Mouse (Mus musculus): ENCODE results near the gene Fam53b.
A peak's percentile ranks its signal among the peaks of the same experiment; 100 is the strongest.

The Fam53b gene

DNA sequence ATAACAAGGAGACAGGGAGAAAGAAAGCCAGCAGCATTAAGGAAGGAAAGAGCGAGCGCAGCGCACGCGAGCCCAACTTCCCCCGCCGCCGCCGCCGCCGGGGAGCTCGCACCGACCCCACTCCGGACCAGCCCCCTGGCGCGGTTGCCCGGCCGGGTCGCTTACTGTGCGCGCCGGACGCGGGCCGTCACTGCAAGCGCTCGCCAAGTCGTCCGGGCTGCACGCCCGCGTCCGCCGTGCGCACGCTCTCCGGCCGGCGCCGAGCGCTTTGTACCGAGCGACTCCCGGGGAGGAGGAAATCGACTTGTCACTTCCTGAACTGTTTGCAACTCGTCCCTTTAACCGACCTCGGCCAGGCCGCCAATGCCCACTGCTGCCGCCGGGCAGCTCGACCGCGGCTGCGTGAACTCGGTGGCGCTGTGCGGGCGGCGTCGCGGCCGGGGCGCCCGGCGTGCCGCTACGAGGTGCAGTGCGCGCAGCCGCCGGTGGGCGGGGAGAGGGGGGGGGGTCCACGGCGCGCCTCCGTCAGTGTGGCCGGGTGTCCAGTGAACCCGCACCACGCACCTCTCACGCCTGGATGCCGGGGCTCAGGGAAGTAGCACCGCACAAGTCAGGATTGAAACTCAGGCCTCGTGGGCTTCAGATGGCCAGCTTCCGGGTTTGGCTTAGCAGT, at the start of gene Fam53b:
Fam53b (minus strand) TSS at position 471 of the 673 bp plus-strand sequence.
- DNase-seq (ENCODE audit: low spot score in 2 of 2) = peak; percentile 74

DNA sequence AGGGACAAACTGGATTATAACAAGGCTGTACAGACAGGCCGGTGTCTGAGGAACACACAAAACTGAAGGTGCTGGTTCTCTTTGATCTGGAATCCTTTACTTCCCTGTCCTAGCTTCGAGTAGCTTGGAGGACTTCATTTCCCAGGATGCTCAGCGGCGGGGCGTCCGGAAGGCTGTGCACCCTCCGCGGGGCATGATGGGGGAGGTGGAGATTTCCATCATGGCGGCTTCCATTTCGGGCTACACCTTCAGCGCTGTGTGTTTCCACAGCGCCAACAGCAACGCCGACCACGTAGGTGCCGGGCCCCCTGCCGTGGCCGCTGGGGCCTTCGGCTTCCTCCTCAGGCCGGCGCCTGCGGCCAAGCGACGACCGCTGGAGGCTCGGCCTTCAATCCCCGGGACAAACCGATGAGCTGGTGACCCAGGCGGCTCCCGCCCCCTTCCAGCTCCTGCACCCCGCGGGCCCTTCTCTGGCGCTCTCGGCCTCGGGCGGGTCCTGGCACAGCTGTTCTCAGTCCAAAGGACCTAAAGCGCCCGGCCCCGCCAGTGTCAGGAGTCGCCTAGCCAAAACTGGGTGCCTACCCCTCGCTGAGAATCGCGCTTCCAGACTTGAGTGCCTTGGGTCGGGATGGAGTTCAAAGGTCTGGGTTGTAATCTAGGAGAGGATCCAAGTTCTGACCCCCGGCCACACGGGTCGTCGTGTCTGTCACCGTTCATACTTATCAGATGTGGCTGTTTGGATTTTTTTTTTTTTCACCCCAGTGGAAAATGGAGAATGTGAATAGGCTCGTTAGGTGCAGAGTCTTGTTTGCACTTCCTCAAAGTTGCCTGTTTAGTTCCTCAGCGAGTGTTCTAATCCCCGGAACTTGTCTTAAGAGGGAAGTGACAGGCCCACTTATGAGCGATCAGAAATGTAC, 45.6 kb upstream of the Fam53b start, which contains the start of gene Abraxas2:
Abraxas2 (plus strand) TSS at position 184 of the 917 bp plus-strand sequence.
- DNase-seq (ENCODE audit: low spot score in 2 of 2) = peak; percentile 87 to 97

DNA sequence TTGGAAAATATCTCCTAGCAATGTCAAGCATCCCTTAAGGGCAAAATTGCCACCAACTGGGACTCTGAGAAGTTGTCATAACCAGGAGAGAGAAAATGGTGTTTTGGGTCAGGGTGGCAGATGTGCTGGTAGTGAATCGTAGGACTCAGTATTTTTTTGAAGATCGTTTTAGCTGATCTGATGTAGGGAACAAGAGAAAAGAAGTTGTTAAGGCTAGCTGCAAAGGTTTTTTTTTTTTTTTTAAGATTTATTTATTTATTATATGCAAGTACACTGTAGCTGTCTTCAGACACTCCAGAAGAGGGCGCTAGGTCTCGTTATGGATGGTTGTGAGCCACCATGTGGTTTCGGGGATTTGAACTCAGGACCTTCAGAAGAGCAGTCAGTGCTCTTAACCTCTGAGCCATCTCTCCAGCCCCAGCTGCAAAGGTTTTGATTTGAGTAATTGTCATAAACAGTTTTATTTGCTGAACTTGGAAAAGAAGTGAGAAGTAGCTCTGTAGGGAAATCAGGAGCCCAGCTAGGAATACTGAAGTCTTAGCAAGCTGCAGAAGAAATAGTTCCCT, 44.4 kb upstream of the Fam53b start:
- DNase-seq (ENCODE audit: low spot score in 2 of 2) = no peak

DNA sequence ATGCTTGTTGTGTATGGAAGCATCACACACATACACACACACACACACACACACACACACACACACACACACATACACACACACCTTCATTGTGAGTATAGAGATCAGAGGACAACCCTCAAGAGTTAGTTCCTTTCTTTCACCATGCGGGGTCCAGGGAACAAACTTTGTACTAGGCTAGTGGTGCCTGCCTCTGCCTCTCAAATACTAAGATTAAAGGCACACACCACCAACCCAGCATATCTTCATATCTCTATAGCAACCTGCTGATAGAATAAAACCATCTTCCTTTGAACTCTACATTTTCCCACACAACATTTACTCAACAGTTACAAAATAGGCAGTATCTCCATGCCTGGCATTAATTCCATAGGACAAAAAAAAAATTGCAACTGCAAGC, 42.4 kb upstream of the Fam53b start:
- no peak for DNase-seq (ENCODE audit: low spot score in 2 of 2)

DNA sequence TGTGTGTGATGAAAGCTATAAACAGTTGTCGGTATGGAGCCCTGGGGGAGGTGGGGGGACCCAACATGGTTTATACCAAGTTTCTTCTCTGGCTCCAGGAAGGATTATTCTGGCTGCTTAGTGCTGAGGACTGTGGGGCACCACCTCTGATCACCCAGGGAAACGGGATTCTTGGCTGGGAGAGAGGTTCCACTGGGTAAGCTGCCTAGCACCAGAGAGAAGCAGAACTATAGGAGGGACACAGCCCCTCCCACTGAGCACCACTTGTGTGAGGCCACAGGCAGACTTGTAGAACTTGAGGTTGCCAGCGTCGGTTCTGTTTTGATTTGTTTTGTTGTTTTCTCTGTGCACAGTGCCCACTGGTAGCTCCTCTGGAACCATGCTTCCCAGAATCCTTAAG, 40.3 kb upstream of the Fam53b start:
- DNase-seq (ENCODE audit: low spot score in 2 of 2) = no peak

DNA sequence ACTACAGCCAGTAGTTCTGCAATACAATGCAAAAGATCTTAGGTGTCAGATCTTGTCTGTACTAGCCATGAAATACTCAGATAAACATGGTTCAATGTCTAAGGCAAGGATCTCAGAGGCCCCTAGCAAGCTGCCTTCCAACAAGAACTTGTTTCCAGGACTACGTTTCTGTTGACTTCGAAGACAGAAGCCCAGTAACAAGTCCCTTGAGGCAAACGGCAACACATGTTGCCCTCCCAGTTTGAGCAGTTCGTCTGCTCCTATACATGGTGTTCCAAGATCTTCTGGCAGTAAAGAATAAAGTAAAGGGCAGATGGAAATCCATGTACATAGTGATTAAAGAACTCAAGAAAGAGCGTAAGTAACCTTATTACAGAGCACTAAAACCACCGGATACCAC, 39.7 kb upstream of the Fam53b start:
- DNase-seq (ENCODE audit: low spot score in 2 of 2) = no peak

DNA sequence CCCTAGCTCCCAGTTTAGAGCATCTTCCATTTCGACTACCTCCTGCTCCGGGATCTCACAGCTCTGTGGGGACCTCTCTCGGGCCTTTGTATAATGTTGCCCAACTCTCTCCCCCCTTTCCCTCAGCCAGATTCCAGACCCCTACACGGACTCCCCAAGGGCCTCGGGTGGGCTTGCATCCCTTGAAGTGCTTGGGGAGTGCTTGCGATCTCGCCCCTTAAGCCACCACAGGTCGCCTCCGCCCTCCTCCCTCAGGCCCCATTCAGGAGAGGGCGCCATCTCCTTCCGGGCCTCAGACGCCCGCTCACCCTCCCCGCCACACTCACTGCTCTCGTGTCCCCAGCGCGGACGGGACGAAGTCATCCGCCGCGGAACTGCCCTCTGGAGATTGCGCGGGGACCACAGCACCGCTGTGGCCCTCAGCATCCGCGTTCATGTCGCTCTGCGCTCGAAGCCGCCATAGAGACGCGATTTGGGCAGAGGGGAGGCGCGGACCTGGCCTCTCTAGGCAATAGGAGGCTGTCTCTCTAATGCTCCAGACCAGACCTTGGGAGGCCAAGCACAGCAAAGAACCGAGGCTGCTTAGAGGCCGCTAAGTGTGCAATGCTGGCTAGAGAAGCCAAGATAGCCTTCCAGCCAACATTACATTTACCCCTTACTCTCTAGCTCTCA, 38.6 kb upstream of the Fam53b start, which contains the start of gene Eef1akmt2:
Eef1akmt2 (minus strand) TSS at position 501 of the 672 bp plus-strand sequence.
- peak; percentile 78 to 84 for DNase-seq (ENCODE audit: low spot score in 2 of 2)

DNA sequence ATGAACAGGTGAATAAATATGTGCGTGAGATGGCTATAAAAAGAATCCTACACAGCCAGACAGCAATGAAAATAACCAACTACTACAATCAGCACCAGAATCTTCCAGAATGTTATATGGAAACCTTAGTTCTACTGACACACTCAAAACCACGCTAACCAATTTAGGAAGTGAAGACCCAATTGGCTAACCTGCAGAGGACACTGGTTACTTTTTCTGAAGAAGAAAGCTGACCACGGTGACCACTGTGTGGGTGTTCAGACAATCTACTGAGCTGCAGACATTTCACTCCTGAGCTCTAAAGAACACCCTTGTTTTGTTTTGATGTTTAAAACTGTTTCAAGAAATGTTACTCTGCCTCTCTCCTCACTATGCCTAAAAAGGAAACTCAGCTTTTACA, 29.5 kb upstream of the Fam53b start:
- no peak for DNase-seq (ENCODE audit: low spot score in 2 of 2)

DNA sequence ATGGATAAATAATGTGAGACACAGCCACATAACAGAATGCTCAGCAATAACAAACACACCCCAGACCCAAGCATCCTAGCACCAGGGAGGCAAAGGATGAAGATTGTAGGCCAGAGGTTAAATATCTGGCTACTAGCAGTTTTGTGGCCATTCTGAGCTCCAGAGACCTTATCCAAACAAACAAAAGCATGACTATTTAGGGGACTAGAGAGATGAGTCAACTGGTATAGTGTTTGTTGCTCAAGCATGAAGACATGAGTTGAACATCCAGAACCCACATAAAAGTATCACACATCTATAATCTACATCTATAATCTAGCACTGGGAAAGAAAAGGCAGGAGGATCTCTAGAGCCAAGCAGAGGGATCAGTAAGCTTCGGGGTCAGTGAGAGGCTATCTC, 28.8 kb upstream of the Fam53b start:
- no peak for DNase-seq (ENCODE audit: low spot score in 2 of 2)

DNA sequence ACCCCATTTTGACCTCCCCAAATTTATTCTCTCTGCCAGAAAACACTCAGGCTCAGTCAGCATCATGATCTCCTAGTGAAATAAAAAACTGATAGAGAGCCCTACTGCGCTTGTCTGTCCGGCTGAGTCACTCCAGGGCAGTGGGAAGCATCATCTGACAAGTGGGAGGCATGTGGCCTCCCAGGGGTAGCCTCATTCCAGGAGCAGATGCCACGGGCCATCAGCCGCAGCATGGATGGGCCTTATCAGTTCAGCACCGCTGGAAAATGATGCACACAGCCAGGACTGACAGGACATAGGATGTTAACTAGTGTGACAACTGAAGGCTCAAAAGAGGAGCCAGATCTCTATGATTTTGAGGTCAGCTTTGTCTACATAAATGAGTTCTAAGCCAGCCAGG, 27.6 kb upstream of the Fam53b start:
- no peak for DNase-seq (ENCODE audit: low spot score in 2 of 2)

DNA sequence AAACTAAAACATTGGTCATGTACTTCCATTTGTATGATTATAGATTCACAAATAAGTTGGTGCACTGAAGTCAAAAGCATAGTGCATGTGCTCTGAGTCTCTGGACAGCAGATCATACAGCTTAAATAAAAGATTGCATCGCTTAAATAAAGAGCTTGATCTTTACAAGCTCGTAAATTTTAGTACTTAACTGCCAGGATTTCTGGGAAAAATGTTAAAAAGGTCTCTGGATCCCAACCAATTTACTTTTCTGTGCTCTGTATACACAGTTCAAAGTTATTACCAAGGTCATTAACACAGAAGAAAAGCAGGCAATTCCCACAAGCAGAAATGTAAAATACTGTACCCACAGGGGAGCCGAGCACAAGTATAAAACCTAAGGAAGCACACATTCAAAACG, 17.3 kb upstream of the Fam53b start:
- no peak for DNase-seq (ENCODE audit: low spot score in 2 of 2)

DNA sequence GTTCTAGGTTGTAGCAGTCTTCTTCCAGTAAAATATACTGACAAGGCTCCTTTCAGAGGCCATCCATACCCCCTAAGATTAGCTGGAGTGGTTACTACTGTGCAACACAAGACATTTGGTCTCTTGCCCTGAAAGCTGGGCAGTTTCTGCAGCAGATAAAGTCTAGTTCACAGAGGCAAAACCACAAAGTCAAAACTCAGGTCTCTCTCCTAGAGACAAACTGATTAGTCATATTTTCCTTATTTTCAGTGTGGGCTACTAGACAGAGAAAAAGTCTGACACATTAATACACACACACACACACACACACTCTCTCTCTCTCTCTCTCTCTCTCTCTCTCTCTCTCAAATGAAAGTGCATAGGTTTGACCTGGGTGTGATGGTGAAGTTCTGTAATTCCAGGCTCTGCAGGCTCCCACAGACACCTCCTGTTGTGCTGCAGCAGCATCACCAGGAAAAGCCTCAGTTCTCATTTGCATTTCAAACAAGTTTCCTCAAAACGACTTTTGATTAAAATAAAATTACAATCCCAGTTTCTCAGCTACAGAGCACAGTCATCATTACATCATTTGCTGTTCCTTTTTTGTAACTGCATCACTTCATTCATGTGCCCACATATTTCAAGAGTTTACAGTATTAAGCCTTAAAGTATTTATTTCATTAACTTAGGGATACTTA, 10.8 kb upstream of the Fam53b start:
- DNase-seq (ENCODE audit: low spot score in 2 of 2) = no peak

DNA sequence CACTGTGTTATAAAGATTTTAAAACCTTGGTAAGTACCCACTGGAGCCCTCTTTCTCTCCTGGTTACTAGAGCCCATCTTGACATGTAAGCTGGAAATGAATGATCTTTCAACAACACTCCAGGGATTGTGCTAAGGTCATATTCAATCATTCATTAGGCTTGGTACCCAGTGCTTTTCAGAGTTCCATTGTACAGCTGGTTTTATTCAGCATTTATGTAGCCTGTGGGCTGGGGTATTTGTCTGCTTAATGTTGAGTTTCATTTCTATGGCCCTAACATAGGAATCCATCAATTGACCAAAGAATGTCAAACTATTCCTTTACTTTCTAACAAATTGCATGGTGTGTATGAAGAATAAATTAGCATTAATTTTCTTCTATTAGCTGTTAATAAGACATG, 10.1 kb upstream of the Fam53b start:
- DNase-seq (ENCODE audit: low spot score in 2 of 2) = no peak

DNA sequence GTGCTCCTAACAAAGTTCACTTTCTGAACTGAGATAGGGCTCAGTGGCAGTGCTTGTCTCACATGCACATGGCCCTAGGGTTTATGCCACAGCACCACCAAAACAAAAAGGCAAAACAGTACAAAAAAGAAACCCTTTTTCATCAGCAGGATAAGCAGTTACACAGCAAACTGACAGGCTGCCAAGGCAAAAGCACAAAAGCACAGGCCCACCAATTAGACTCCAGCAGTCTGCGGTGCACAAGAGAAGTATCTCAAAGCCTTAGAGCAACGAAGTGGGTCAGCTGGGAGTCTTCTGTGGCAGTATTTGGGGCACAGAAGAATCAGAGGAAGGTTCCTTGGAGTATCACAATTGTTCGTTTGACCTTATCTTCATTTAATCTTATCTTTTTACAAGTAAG, 7.0 kb upstream of the Fam53b start:
- no peak for DNase-seq (ENCODE audit: low spot score in 2 of 2)

DNA sequence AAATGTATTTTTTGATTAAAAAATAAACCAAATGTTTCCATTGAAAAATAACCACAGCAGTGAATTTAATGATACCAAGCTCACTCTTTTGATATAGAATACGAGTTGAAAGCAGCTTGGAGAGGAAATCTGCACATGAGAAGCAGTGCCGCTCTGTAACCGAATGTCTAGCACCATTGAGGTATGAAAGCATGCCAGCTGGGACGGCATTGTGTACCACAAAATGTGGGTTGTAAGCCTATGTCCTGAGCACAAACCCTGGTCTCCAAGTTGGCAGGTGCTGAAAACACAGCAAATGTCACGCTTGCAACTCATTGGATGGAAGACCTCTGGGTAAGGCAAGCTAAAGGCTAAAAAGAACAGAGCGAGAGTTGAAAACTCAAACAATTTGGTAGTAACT, 3.4 kb upstream of the Fam53b start:
- no peak for DNase-seq (ENCODE audit: low spot score in 2 of 2)

DNA sequence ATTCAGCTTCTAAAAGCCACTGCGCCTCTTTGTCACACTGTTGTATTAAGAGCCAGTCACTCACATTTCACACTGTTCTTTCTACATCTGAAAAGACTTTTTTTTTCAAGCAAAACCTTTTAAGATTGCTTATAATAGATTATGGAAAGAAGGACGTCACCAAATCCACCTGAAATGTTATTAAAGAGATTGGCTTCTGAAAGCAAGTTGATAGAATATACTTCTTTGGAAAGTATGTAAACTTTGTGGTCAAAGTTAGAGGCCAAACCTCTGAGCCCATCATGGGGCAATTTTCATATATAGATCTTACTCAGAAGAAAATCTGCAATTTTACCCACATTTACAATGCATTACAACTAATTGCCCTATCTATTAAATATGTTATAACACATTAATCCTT, 2.8 kb upstream of the Fam53b start:
- DNase-seq (ENCODE audit: low spot score in 2 of 2) = no peak

DNA sequence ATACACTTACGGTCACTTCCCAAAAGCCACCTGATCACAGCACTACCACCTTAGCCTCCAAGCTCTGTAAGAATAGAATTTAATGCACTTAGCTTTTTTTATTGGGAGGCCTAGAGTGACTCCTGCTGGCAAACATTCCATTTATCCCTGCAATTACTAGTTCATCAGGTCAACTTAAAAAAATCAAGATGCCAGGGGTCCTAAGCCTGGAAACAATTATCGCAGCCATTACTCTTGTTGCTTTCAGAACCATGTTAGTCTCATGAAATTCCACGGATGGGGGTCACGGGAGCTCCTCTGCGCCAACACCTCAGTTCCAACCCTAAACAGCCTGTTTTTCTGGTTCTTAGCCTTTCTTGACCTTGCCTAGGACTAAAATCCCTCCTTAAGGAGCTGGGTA, 1.4 kb upstream of the Fam53b start:
- no peak for DNase-seq (ENCODE audit: low spot score in 2 of 2)

DNA sequence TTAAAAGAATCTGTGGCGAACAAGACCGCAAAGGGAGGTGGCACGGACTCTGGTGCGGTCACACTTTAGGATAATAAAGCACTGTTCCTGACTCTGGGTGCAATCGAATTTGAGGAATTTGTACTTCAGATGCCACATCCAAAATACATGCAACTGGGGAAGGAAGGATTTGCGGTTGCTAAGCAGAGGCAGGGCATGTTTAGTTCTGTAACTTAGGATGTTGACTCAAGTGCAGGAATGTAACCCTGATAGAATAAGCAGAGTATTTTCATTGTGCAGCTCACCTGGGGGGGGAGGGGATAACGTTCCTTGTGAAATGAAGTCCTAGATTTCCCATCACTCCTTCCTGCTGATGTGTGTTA, 384 bp upstream of the Fam53b start:
- no peak for DNase-seq (ENCODE audit: low spot score in 2 of 2)

DNA sequence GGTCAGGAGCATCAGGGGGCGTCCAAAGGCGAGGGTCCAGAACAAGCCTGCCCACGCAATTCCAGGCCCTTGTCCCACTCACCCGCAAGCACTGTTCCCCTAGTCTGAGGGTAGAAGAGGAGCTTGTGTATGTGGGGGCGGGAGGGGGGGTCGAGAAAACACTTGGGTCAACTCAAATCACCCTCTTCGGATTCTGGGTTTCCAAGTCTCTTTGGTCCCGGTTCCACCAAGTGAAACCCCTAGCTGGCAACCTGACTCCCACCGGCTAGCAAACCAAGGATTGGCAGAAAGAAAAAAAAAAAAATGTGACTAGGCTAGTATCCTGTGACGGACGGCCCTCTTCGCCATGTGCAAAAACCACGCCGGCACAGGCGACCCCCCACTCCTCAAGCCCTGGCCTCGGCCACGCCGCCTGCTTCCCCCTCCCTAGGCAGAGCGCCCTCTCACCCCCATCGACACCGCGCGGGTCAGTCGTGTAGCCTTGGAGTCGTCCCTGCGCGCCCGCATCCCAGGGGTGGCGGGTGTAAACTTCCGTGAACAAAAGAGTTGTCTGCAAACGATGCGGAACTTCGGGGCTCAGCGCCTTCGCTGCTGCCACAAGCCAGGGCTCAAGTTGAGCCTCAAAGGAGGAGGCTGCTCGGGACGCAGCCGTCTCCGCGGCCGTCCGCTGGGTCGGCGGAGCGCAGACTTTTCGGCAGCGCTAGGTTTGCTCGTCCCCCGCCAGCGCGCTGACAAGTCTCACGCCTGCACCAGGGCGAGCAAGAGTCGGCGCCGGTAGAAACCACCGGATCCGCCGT, 869 bp downstream of the Fam53b start:
- DNase-seq (ENCODE audit: low spot score in 2 of 2) = peak; percentile 71 to 80

DNA sequence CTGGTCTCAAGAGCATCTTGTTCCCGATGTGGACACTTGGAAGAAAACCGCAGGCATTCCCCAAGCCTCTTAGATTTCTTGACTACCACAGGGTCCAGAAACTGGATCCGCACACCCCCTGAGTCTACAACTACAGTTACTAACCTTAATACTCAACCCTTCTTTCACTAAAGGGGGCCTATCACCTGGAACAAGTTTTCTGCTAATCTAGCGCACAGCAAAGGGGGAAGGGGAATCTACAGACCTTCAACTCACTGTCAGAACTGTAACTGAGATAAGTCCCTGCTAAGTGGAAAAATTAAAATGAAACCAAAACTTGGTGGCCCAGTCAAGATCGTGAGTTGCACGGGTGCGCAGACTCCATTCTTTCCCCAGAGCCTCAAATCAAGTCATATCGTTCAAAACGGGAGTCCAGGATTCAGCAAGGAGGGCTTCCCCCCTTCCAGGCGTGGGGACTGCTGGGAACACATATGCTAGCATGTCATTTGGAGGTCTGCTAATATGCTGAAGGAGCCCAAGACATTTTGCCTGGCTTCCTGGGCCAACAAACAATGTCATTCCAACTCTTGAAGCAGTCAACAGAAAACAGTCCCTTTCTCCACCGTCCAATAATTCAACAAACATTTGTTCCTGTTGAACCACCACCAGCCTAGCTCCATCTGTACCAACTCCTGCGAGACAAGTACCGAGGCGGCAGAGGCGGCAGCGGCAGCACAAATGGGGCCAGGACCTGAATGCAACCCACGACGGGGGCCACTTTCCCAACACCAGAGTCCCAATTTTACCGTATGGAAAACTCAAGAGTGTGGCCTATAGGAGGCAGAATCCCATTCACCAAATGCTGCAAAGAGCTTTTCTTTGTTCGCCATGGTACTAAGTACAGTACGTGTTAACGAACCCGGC, 1.7 kb downstream of the Fam53b start:
- peak; percentile 56 to 65 for DNase-seq (ENCODE audit: low spot score in 2 of 2)
